Mouse (Mus musculus): Measurements from ENCODE around the gene Prpf40b. TPM values are rescaled to one million over a fixed set of nuclear protein-coding genes. Genes with fewer than 3 reads are reported as not detected.
A peak's percentile ranks its signal among the peaks of the same experiment; 100 is the strongest.

The Prpf40b gene
- polyA plus RNA-seq, 1 experiment from 2014 or later: 66.5 TPM

DNA sequence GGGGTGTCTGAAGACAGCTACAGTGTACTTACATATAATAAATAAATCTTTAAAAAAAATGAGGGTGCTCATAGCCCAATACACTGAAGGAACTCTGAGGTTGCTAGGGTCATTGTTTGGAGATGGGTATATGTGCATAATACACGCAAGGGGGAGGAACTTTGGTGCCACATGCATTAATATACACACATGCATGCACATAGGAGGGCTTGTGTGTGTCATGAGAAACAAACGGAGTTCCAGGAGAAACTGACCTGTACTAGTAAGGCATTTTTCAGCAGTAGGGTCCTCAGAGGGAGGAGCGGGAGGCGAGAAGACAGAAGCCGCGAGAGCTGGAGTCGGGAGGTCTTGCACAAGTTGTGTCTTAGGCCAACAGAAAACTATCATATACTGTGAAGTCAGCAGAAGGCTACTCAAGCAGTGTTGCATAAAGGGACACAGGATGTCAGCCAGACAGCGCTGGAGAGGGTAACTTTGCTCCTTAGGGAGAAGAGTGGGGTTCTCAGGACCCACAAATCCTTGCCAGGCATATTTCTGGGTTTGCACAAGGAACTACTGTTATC is 35.6 kb upstream of the Prpf40b start:
- Histone ChIP-seq H3K9me3 (replicated peaks) (no peaks in the 10 kb centered on the region), H3K4me1 (peaks cover 28% of the 10 kb centered on the region), H3K4me2 (peak overlapping the region; percentile 55), H3K27me3 (no peaks in the 10 kb centered on the region), H3K27ac (peak overlapping the region; percentile 61), H3K4me3 (replicated peaks) (peak overlapping the region; percentile 17), H3K9ac (no peak overlapping the region), H3K36me3 (no peaks in the 10 kb centered on the region)
- peak; percentile 74 for ATAC-seq (replicated peaks; ENCODE audit: low FRiP score)
- WGBS: 53% methylated on average over 8 of the region's 8 CpGs

- peak; percentile 71 for ATAC-seq (replicated peaks; ENCODE audit: low FRiP score)
- no peaks in the 10 kb centered on the region for H3K36me3 ChIP-seq
- 1% methylated on average over 10 of the region's 10 CpGs for WGBS
- peak overlapping the region; percentile 55 for H3K4me2 ChIP-seq
- H3K4me1 ChIP-seq: peaks cover 24% of the 10 kb centered on the region
- H3K27ac ChIP-seq: peak overlapping the region; percentile 61
- peak overlapping the region; percentile 24 for H3K4me3 ChIP-seq (replicated peaks)
- H3K9ac ChIP-seq: no peak overlapping the region
- H3K9me3 ChIP-seq (replicated peaks): no peaks in the 10 kb centered on the region
- no peaks in the 10 kb centered on the region for H3K27me3 ChIP-seq
These were observed 35.1 kb upstream of the Prpf40b start for GRCm38 (mm10) chr15:99259730-99260252.

DNA sequence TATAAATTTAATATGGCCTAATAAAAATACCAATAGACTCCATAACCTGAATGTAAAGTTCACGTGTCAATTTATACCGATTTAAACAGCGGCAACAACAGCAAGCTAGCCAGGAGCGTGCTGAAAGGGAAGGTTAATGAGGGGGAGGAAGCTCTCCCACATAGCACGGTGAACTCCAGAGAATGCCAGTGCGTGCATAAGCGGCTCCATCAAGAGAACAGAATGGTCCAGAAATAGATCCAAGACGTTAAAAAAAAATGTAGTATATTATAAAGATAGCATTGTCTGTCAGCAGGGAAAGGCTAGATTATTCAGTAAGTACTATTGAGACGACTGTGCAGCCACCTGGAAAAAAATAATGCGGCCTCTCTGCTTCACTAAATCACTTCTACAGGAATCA is 32.2 kb upstream of the Prpf40b start:
- H3K4me3 ChIP-seq (replicated peaks): no peak overlapping the region
- H3K9me3 ChIP-seq (replicated peaks): no peaks in the 10 kb centered on the region
- no peak overlapping the region for H3K9ac ChIP-seq
- no peak overlapping the region for H3K27ac ChIP-seq
- H3K4me1 ChIP-seq: peaks cover 15% of the 10 kb centered on the region
- no peak for ATAC-seq (replicated peaks; ENCODE audit: low FRiP score)
- no peaks in the 10 kb centered on the region for H3K36me3 ChIP-seq
- H3K27me3 ChIP-seq: peaks cover 4% of the 10 kb centered on the region; the same call in 1 of the 2 replicates
- 11% methylated on average over 10 of the region's 10 CpGs for WGBS
- no peak overlapping the region for H3K4me2 ChIP-seq

DNA sequence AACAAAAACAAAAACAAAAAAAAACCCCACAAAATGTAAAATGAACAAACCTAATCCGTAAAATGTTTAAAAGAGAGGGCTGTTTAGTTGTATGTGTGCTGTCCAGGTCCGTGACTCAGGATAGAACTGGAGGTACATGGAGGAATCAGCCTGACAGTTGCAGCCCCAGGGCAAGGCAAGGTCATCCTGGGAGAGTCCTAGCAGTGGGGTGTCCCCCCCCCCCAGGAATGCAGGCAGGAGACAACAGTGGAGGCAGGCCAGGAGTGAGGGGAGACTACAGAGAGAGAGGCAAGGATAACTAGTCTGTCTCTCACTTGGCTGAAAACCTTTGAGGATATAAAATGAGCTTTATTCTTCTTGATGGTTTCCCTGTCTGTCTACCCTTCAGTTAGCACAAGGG is 30.5 kb upstream of the Prpf40b start:
- no peaks in the 10 kb centered on the region for H3K36me3 ChIP-seq
- no peaks in the 10 kb centered on the region for H3K9me3 ChIP-seq (replicated peaks)
- H3K4me1 ChIP-seq: peaks cover 15% of the 10 kb centered on the region
- no peak for ATAC-seq (replicated peaks; ENCODE audit: low FRiP score)
- WGBS: 82% methylated on average over 2 of the region's 2 CpGs
- H3K9ac ChIP-seq: no peak overlapping the region
- no peak overlapping the region for H3K27ac ChIP-seq
- H3K27me3 ChIP-seq: peaks cover 4% of the 10 kb centered on the region; the same call in 1 of the 2 replicates
- no peak overlapping the region for H3K4me2 ChIP-seq
- H3K4me3 ChIP-seq (replicated peaks): no peak overlapping the region

GRCm38 (mm10) chr15:99265679-99266078 is 29.2 kb upstream of the Prpf40b start:
- no peak overlapping the region for H3K4me3 ChIP-seq (replicated peaks)
- H3K36me3 ChIP-seq: no peaks in the 10 kb centered on the region
- no peaks in the 10 kb centered on the region for H3K9me3 ChIP-seq (replicated peaks)
- H3K9ac ChIP-seq: no peak overlapping the region
- peaks cover 4% of the 10 kb centered on the region; the same call in 1 of the 2 replicates for H3K27me3 ChIP-seq
- H3K27ac ChIP-seq: no peak overlapping the region
- H3K4me2 ChIP-seq: no peak overlapping the region
- WGBS: 22% methylated on average over 4 of the region's 4 CpGs
- peaks cover 7% of the 10 kb centered on the region for H3K4me1 ChIP-seq
- no peak; the same call in 1 of the 2 replicates for ATAC-seq (replicated peaks; ENCODE audit: low FRiP score)

DNA sequence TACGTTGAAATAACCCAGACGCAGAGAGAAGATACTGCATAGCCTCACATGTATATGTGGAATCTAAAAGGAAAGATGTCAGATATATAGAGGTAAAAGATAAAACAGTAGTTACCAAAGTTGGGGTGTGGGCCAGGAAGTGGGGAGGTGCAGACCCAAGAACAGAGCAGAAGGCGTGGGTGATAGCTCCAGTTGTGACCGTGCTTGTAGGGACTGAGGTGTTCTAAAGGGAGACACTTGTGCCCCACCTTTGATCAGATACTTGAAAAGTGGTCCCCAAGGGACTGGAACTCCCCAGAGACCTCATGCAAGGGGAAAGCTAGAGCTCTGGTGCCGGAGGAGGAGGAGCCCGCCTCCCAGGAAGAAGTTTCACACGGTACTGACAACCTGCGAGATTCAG is 18.8 kb upstream of the Prpf40b start:
- H3K4me1 ChIP-seq: peaks cover 8% of the 10 kb centered on the region
- no peak overlapping the region for H3K4me3 ChIP-seq (replicated peaks)
- H3K36me3 ChIP-seq: no peaks in the 10 kb centered on the region
- WGBS: 78% methylated on average over 8 of the region's 8 CpGs
- H3K9me3 ChIP-seq (replicated peaks): no peaks in the 10 kb centered on the region
- no peak overlapping the region for H3K27ac ChIP-seq
- ATAC-seq (replicated peaks; ENCODE audit: low FRiP score): no peak
- H3K27me3 ChIP-seq: no peaks in the 10 kb centered on the region
- no peak overlapping the region for H3K9ac ChIP-seq
- H3K4me2 ChIP-seq: no peak overlapping the region

DNA sequence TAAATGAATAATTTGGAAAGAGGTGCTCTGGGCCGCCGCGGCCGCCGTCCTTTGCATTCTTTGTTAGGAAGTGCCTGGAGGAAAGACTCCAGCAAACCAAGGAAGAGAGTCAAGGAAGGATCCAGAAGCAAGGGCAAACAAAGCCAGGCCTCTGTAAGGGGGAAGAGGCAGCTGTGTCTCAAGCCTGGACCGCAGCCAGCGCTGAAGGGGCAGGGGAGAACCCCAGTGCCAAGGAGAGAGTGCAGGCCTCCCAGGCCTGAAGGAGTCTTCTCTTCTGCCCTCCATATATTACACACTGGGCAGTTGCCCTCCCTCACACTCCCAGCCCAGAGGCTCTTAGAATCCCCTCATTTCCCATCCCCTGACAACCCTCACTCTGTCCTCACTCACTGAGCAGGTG is 16.6 kb upstream of the Prpf40b start:
- Histone ChIP-seq H3K4me2 (no peak overlapping the region), H3K9me3 (replicated peaks) (no peaks in the 10 kb centered on the region), H3K9ac (no peak overlapping the region)

DNA sequence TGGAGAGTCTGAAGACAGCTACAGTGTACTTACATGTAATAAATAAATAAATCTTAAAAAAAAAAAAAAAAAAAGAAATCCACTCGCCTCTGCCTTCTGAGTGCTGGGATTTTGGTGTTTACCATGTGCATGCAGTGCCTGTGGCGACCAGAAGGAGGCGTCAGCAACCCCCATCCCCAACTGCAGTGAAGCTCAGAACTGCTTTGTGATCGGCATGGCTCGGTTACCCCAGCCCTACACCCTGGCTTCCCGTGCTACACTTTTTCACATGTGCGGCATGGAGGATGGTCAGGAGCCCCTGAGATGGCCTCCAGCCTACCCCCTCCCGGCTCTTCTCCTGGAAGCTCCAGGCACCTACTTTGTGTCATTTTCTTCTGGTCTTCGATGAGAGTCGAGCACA is 11.4 kb upstream of the Prpf40b start:
- WGBS: 67% methylated on average over 10 of the region's 10 CpGs
- no peak overlapping the region for H3K4me2 ChIP-seq
- no peak for ATAC-seq (replicated peaks; ENCODE audit: low FRiP score)
- no peaks in the 10 kb centered on the region for H3K9me3 ChIP-seq (replicated peaks)
- H3K27me3 ChIP-seq: no peaks in the 10 kb centered on the region
- peaks cover 12% of the 10 kb centered on the region; the same call in 1 of the 2 replicates for H3K4me1 ChIP-seq
- H3K36me3 ChIP-seq: no peaks in the 10 kb centered on the region
- H3K27ac ChIP-seq: no peak overlapping the region
- H3K4me3 ChIP-seq (replicated peaks): no peak overlapping the region
- H3K9ac ChIP-seq: no peak overlapping the region

More for the DNA sequence above, 16.6 kb upstream of the Prpf40b start:
- no peak overlapping the region for H3K4me3 ChIP-seq (replicated peaks)
- no peaks in the 10 kb centered on the region for H3K36me3 ChIP-seq
- no peak for ATAC-seq (replicated peaks; ENCODE audit: low FRiP score)
- WGBS: 81% methylated on average over 7 of the region's 7 CpGs
- no peak overlapping the region for H3K27ac ChIP-seq
- H3K27me3 ChIP-seq: no peaks in the 10 kb centered on the region
- H3K4me1 ChIP-seq: 0 out of 2 replicates have a peak, but pooled peaks cover 2% of the 10 kb centered on the region

DNA sequence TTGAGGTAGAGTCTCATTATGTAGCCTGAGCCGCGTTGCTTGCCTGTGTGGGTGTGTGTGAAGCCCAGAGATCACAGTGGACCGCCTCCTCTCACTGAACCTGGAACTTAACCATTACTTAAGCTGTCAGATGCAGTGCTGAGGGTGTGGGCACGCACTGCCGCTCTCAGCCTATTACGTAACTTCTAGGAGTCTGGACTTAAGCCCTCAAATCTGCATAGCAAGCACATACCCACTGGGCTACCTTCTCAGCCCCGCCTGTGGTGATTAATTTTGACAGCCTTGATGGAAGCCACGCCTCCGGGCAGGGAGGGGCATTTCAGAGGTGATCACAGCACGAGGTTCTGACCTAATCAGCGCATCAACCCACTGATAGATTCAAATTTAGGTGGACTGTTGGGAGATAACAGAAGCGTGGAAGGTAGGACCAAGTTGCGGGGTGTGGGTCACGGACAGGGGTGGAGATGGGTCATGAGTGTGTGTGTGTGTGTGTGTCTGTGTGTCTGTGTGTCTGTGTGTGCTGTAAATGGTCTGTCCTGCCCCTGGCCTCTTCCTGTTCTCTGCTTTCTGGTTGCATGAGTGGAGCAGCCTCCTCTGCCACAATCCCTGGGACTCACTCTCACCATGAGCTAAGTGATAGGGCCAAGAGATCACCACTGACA is 10.2 kb upstream of the Prpf40b start:
- ATAC-seq (replicated peaks; ENCODE audit: low FRiP score): peak; percentile 76; the same call in 1 of the 2 replicates
- Histone ChIP-seq H3K27me3 (no peaks in the 10 kb centered on the region), H3K4me2 (0 out of 2 replicates have a peak overlapping the region, but pooled peaks have one; percentile 14)

GRCm38 (mm10) chr15:99285189-99285535 is 9.7 kb upstream of the Prpf40b start:
- Histone ChIP-seq H3K9me3 (replicated peaks) (no peaks in the 10 kb centered on the region), H3K36me3 (no peaks in the 10 kb centered on the region), H3K4me3 (replicated peaks) (no peak overlapping the region), H3K4me1 (peaks cover 12% of the 10 kb centered on the region; the same call in 1 of the 2 replicates), H3K4me2 (no peak overlapping the region), H3K27me3 (no peaks in the 10 kb centered on the region), H3K27ac (no peak overlapping the region), H3K9ac (no peak overlapping the region)
- 53% methylated on average over 8 of the region's 8 CpGs for WGBS
- ATAC-seq (replicated peaks; ENCODE audit: low FRiP score): 0 out of 2 replicates have a peak, but pooled peaks have one; percentile 26

More for the DNA sequence above, 10.2 kb upstream of the Prpf40b start:
- WGBS: 33% methylated on average over 14 of the region's 14 CpGs
- Histone ChIP-seq H3K4me1 (peaks cover 12% of the 10 kb centered on the region; the same call in 1 of the 2 replicates), H3K4me3 (replicated peaks) (no peak overlapping the region), H3K36me3 (no peaks in the 10 kb centered on the region), H3K27ac (no peak overlapping the region), H3K9me3 (replicated peaks) (no peaks in the 10 kb centered on the region), H3K9ac (no peak overlapping the region)

DNA sequence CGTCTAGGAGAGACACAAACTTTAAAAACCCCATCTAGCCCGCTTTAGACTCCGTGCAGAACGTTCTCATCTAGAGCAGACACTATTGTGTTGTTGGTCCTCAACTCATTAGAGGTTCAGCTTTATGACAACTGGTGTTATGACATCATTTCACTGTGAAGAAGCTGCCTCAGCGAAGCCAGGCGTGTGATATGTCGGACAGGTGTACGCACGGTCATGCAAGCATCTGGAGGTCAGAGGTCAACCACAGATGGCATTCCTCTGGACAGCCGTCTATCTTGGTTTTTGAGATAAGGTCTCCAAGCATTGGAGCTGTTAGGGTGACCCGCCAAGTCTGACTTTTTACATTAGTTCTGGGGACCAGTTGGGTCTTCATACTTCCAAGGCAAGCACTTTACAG is 4.3 kb upstream of the Prpf40b start:
- Histone ChIP-seq H3K27ac (no peak overlapping the region), H3K9ac (no peak overlapping the region), H3K4me2 (no peak overlapping the region), H3K4me3 (replicated peaks) (no peak overlapping the region), H3K27me3 (no peaks in the 10 kb centered on the region), H3K9me3 (replicated peaks) (no peaks in the 10 kb centered on the region), H3K36me3 (no peaks in the 10 kb centered on the region), H3K4me1 (peaks cover 9% of the 10 kb centered on the region)
- ATAC-seq (replicated peaks; ENCODE audit: low FRiP score): no peak
- WGBS: 91% methylated on average over 11 of the region's 11 CpGs

DNA sequence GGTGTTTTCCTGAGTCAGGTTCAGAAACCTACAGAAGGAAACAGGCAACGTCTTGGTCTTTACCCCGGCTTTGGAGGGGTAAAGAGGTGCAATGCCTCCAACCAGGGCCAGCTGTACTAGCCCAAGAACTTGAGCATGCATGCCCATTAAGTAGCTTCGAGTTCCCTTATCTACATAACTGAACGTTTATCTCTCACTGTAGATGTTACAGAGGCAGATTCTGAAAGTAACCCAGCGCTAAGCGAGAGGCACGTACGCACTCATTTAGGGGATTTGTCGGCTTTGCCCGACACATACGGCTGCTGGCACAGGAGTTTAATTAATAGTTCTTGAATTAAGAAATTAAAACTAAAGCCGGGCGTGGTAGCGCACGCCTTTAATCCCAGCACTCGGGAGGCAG is 600 bp upstream of the Prpf40b start:
- 25% methylated on average over 16 of the region's 16 CpGs for WGBS
- H3K9me3 ChIP-seq (replicated peaks): no peaks in the 10 kb centered on the region
- peak overlapping the region; percentile 65 for H3K4me2 ChIP-seq
- no peaks in the 10 kb centered on the region for H3K36me3 ChIP-seq
- H3K27ac ChIP-seq: peak overlapping the region; percentile 91
- no peaks in the 10 kb centered on the region for H3K27me3 ChIP-seq
- peak overlapping the region; percentile 65 for H3K4me3 ChIP-seq (replicated peaks)
- no peak for ATAC-seq (replicated peaks; ENCODE audit: low FRiP score)
- peak overlapping the region; percentile 71 for H3K9ac ChIP-seq
- peaks cover 20% of the 10 kb centered on the region for H3K4me1 ChIP-seq
